Comparison of ENCODE assay signal across 13 mouse cellular contexts in genomic region chr15:81703094-81703489, GRCm38 (mm10). TPM values are rescaled to one million over a fixed set of nuclear protein-coding genes. Genes with fewer than 3 reads are reported as not detected.
"Had no signal": no experiment of that assay in that cellular context is flagged by ENCODE, and none has a peak within 500 bp of the region (broad histone marks: within the 10 kb centered on the region; RNA-seq: fewer than 3 reads in every experiment).

No protein-coding gene starts in this region.

- H3K9ac ChIP-seq: limb, embryonic 12.5 days; liver, embryonic 14.5 days; lung, embryonic 14.5 days had no signal

- H3K4me2 ChIP-seq: limb, embryonic 12.5 days; lung, embryonic 14.5 days; neural tube, embryonic 12.5 days had no signal

- H3K4me1 ChIP-seq: limb, embryonic 12.5 days; megakaryocyte, embryonic 14.5 days; neural tube, embryonic 12.5 days had no signal

- H3K27me3 ChIP-seq: limb, embryonic 12.5 days; neural tube, embryonic 12.5 days had no signal

- H3K4me3 ChIP-seq: limb, embryonic 12.5 days; megakaryocyte, embryonic 14.5 days; neural tube, embryonic 12.5 days had no signal

- H3K27ac ChIP-seq: liver, embryonic 14.5 days; neural tube, embryonic 12.5 days; stomach, postnatal 0 days had no signal

- DNase-seq: kidney, adult 11 months; kidney, postnatal 14 days; lung, embryonic 14.5 days; lung, postnatal 10 days; lung, postnatal 4 days; midbrain, embryonic 14.5 days; thymus, postnatal 4 days had no signal

- H3K9me3 ChIP-seq: megakaryocyte, embryonic 14.5 days; neural tube, embryonic 12.5 days had no signal

RNA-seq across cellular contexts. Expression of gene Chadl, which starts 6.0 kb away (rescaled TPM):
- total RNA-seq: neutrophil, adult 5-6 weeks had no signal
